Mouse (Mus musculus) liver, adult (tissue): Measurements from ENCODE around the gene Kctd20.
A peak's percentile ranks its signal among the peaks of the same experiment; 100 is the strongest.

Source experiments
- GATA4 ChIP-seq: IDR thresholded peaks from 2 replicates; pipeline ENCODE4 v1.6.1; 2014; ENCODE audit warnings: mild to moderate bottlenecking, low read length; ENCODE audit not compliant: insufficient replicate concordance

Gene Kctd20

DNA sequence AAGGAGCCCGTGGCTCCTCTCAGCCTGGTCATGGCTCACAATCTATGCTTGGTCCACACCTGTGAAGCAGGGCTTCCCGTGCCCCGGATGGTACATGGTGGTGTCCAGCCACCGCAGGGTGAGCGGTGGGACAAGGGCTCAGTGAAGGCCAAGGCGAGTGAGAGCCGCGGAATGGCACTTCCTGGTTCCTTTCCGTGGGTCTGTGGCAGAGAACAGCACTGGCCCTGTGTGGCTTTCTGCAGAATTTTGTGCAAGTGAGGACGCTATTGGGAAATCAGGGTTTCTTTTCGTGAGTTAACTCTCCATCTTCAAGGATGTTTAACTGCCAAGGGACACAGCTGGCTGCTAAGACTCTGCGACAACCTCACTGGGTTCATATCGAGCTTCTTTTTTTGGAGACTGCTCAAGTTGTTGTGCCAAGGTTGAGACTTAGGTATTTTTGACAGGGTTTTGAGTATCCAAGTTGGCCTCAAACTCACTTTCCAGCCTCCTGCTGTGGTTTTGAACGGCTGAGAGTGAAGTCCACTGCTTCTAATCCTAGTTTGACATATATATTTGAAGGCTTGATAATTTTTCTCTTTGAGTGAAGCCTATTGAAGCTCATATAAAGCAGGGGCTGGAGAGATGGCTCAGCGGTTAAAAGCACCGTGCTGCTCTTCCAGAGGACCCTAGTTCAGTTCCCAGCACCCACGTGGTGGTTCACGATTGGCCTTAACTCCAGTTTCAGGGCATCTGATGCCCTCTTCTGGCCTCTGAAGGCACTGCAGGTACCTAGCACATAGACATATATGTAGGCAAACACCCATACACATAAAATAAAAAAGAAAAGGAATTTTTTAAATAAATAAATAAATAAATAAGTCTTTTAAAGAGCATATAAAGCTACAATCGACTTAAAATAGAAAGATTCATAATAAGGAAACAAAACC is 4.5 kb upstream of the Kctd20 start:
- TF ChIP-seq GATA4 = no peak

DNA sequence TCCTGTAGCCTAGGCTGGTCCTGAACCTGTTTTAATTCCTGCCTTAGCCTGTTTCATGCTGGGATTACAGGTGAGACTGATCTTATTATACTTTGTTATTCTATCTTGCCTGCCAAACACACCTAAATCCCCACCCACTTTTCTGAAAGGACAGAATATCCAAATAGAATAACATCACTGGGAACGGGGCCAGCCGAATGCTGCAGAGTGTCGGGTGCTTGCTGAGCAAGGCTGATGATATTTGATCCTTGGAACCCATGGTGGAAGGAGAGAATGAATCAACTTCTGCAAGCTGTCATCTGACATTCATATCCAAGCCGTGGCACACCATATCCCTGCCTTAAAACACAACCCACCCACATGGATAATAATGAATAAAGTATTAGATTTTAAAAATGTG is 3.1 kb upstream of the Kctd20 start:
- no peak for TF ChIP-seq GATA4

DNA sequence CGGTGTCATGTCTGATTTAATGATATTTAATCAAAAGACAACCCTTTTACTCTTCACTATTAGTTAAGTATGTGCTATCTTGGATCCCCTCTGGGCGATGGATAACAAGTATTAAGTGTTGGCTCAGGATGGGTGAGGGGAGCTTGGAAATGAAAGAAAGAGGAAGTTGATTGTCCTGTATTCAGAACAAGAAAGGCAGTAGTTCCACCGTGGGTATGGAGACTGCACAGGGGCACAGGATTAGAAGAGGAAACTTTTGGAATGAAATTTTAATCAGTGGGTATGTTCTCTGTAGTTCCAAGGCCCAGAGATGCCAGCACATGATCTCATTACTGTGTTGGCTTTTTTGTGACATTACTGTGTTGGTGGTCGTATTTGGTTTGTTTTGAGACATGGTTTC is 999 bp upstream of the Kctd20 start:
- TF ChIP-seq GATA4 = no peak

DNA sequence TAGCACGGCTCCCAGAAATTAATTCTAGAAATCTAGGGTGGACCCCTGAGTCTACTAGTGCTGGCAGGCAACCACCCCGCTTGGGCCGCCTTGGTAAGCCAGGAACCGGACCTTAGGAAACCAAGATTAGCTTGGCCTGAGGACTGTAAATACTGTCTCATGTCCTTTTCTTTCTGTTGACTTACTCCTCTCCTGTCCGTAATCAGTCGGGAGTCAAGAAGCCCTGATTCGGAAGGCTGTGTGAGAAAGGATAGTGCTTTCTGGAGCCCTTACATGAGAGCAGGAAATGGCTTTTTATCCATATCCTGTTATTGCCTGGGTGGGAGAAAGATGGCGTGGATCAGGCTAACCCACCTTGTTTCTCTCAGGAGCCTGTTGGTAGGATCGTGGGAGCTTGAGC is 1.5 kb downstream of the Kctd20 start:
- TF ChIP-seq GATA4 = peak; percentile 31; the same call in 1 of the 2 replicates

DNA sequence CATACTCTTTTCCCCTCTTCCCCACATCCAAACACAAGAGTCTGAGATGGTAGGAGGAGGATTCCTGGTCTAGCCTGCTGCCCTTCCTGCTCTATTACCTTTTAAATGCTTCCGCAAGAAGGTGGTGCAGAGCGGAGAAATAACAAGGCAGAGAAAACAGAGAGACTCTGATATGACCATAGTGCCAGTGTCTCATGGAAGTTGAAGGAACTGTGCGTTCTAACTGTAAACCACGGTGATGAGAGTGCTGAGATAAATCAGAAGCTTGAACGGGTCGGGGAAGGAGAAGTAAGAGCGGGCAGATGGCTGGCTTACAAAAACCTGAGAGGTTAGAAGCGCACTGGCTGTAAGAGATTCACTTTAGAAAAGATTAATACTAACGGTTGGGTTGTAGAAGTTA is 2.7 kb downstream of the Kctd20 start:
- TF ChIP-seq GATA4 = no peak

DNA sequence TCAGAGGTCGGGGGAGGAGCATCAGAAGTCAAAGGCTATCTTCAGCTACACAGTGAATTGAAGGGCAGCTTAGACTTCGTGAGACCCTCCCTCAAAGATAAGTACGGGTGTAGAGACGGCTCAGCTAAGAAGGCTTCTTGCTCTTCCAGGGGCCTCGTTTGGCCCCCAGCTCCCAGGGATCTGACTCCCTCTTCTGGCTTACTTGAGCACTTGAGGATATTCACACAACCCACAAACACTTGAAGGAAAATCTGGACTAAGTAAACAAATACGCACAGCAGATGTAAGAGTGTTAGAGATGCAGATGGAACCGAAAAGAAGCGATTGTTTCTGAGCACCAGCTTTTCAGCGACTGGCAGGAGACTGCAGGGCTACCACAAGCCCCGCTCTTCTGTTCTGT is 8.8 kb downstream of the Kctd20 start:
- TF ChIP-seq GATA4 = no peak

DNA sequence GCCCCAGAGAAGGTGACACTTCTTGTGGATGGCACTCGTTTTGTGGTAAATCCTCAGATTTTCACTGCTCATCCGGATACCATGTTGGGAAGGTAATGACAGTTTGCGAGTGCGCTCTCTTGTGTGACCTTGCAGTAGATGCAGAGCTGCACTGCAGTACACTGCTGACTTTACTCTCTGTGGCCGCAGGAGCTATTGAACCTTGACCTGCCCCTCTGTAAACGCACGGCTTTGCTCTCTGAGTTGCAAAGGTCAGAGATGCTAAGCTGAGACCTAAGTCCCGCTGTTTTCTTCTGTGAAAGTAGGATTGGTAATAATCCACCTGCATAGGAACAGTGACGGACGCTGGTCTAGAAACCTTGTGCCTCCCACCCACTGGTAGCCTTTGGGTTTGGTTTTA is 9.8 kb downstream of the Kctd20 start:
- no peak for TF ChIP-seq GATA4

DNA sequence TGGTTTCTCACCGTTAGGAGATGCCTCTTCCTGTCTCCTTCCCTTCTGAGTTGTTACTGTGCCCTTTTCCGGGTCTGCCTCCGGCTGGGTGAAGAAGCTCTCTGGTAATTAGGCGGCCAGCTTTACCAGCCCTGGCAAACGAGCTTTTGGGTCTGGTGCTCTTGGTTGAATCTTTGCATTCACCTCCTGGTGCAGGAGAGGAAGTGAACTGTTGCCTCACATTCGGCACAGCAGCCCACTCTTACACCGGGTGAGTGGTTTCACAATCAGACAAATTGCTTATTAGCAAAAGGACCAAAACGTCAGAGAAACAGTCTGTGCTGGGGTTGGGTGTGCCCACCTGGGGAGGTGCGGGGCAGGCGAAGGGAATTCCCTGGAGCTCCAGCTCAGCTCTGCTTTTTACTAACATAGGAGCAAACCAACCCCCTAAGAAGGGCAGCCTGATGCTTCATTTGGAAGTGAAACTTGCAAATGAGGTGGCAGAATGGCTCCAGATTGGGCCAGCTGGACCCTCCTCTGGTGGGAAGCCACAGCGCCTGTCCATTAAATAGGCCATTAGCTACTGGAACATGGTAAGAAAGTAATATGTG is 15.4 kb downstream of the Kctd20 start:
- TF ChIP-seq GATA4 = no peak

DNA sequence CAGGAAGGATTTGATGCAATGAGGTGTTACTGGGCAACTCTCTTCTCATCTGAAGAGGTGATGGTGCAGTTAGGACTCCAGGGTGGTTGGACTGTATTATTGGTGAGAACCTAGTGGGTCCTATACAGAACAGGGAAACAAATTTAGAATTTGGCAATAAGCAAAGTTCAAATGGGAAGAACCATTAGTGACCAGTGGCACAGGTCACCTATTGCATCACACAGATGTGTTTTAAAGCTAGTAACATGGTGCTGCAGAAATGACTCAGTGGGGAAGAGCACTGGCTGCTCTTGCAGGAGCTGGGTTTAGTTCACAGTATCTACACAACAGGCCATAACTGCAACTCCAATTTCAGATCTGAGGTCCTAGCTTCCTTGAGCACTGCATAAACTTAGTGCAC is 18.4 kb downstream of the Kctd20 start:
- TF ChIP-seq GATA4 = no peak

DNA sequence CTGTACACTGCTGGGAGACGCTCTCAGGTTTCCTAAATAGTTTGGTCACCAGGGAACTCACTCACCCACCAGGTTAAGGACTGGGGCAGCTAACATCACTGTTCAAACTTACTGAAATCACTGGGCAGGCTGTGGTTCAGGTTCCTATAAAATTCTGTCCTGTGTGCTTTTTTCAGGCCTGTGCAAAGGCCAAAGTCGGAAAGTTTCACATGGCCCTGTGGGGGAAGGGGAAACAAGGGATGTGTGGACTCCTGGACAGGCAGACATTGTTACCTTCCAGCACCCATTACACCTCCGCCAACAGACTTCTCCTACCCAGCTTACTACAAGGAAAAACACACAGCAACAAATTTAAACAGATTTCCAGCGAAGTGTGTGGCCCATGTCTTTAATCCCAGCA is 27.3 kb downstream of the Kctd20 start:
- TF ChIP-seq GATA4 = no peak

DNA sequence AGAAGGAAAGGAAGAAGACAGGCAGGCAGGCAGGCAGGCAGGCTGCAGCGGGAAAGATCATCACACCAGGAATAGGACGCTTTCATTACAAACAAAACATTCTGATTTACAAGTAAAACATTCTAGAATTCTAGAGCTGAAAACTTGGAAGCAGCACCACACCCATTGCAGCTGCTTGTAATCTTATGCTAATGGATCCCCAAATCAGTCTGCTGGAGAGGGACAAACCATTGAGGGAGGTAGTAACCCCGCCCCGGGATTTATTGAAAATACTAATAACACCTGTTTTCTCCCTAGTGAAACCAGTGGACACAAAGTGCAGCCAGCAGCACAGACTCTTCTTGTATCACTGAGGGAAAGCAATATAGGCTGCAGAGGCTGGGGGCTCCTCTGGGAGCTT is 29.3 kb downstream of the Kctd20 start:
- no peak for TF ChIP-seq GATA4

DNA sequence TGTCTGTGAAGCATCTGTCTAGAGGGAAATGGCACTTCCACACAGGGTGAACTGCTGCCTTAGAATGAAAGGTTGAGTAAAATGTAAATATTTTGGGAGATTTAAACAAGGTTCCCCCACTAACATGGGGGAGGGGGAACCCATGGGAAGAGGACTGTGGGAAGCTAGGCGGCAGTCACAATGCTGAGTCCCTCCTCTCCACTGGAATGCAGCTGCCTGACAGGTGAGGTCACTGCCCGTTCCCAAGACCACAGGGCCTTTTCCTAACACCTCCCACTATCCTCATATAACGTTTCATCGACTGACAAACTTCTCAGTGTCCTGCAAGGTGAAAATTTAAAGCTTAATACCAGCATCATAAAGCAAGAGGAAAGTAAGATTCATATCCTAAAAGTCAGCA is 30.8 kb downstream of the Kctd20 start:
- no peak for TF ChIP-seq GATA4

DNA sequence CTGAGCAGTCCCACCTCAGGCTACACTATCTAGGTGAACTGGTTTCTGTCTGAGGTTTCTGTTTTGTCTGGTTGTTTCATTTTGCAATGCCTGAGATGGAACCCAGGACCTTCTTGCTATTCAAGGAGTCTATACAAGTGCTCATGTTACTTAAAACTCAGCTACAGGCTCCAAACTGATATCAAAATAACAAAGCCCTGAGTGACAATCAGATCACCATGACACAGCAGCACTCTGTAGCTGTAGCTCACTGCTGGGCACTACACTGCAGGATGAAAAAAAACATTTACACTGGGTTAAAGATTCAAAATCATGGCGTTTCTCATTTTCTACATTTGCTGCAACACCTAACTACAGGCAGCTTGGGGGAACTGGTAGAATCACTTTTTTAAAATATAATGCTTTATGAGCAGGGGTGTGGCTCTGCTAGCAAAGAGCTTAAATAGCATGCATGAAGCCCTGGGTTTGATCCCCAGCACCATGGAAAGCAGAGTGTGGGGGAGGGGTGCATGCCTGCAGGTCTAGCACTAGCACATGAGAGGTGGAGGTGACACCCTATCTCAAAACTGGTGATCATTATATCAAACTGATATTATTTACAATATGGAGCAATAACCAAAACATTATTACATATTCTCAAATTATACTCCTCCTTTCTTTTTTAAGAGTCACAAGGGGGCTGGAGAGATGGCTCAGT is 33.1 kb downstream of the Kctd20 start:
- TF ChIP-seq GATA4 = no peak

DNA sequence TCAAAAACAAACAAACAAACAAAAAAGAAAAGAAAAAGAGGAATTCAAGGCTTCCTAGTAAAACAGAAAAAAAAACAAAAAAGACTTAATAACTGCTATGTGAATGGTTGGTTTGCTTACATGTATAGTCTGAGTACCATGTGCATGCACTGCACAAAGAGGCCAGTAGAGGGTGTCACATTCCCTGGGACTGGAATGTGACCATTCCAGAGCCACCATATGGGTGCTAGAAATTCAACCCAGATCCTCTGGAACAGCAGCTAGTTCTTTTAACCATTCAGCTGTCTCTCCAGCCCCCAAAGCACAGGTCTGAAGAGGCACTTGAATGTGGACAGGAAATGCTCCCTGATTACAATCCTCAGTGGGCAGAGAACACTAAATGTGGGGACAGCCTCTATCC is 35.1 kb downstream of the Kctd20 start:
- no peak for TF ChIP-seq GATA4

DNA sequence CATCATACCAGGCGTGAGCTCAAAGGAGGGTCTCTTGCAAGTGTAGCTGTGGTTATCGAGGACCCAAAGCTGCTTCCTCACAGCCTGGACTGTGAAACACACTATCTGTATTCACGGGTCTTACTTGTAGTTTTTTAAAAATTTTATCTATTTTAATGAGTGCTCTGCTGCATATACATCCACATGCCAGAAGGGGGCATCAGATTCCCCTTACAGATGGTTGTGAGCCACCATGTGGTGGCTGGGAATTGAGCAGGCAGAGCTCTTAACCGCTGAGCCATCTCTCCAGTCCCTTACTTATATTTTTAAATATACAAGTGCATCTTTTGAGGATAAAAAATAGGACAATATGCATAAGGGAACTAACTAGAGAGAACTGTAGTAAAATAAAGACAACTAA is 36.0 kb downstream of the Kctd20 start:
- no peak for TF ChIP-seq GATA4

DNA sequence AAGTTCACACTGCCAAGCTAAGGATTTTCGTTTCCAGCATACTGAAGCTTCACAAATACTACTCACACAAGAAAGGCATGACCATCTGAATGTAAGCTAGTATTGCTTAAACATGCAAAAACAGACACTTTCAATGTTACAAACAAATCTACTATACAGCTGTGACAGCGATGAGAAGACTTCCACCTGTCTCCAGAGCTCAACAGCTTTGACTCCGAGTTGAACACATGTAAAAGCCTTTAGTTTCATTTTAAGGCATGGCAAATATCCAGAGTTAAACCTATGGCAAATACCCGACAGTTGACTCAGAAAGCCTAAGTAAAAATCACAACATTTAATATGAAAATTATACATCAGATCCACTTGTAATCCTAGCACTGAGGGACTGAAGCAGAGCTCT is 36.5 kb downstream of the Kctd20 start:
- no peak for TF ChIP-seq GATA4
